Mouse (Mus musculus): ENCODE results near the gene 1700020D05Rik. TPM values are rescaled to one million over a fixed set of nuclear protein-coding genes. Genes with fewer than 3 reads are reported as not detected.

1700020D05Rik gene
- polyA plus RNA-seq, 1 experiment from 2014 or later, result 0.75 TPM

Other genes starting within 250 kb of the 1700020D05Rik start
- gene Pacs1, start 230.7 kb downstream of the 1700020D05Rik start, polyA plus RNA-seq (2014; fragmentation: Nextera tagmentation; extraction: Ambion mirVana), result 56.9 TPM in 2 replicates
- gene Sf3b2, start 208.3 kb downstream of the 1700020D05Rik start, polyA plus RNA-seq (2014; fragmentation: Nextera tagmentation; extraction: Ambion mirVana), result 321 and 329 TPM in 2 replicates
- gene Gal3st3, start 205.5 kb downstream of the 1700020D05Rik start, polyA plus RNA-seq (2014; fragmentation: Nextera tagmentation; extraction: Ambion mirVana), result 31.0 and 38.3 TPM in 2 replicates
- gene Catsper1, start 168.0 kb downstream of the 1700020D05Rik start, polyA plus RNA-seq (2014; fragmentation: Nextera tagmentation; extraction: Ambion mirVana), result not detected in 2 replicates
- gene Cst6, start 154.2 kb downstream of the 1700020D05Rik start, polyA plus RNA-seq (2014; fragmentation: Nextera tagmentation; extraction: Ambion mirVana), result 10.7 and 10.8 TPM in 2 replicates
- gene Eif1ad, start 137.0 kb downstream of the 1700020D05Rik start, polyA plus RNA-seq (2014; fragmentation: Nextera tagmentation; extraction: Ambion mirVana), result 38.7 and 41.6 TPM in 2 replicates
- 274 and 327 TPM in 2 replicates for gene Banf1, start 136.6 kb downstream of the 1700020D05Rik start, polyA plus RNA-seq (2014; fragmentation: Nextera tagmentation; extraction: Ambion mirVana)
- 55.6 and 69.2 TPM in 2 replicates for gene Sart1, start 115.1 kb downstream of the 1700020D05Rik start, polyA plus RNA-seq (2014; fragmentation: Nextera tagmentation; extraction: Ambion mirVana)
- not detected in 2 replicates for gene Tsga10ip, start 101.3 kb downstream of the 1700020D05Rik start, polyA plus RNA-seq (2014; fragmentation: Nextera tagmentation; extraction: Ambion mirVana)
- 208 and 254 TPM in 2 replicates for gene Drap1, start 78.8 kb downstream of the 1700020D05Rik start, polyA plus RNA-seq (2014; fragmentation: Nextera tagmentation; extraction: Ambion mirVana)
- 57.0 and 67.2 TPM in 2 replicates for gene AI837181, start 78.6 kb downstream of the 1700020D05Rik start, polyA plus RNA-seq (2014; fragmentation: Nextera tagmentation; extraction: Ambion mirVana)
- not detected in 2 replicates for gene Fosl1, start 56.2 kb downstream of the 1700020D05Rik start, polyA plus RNA-seq (2014; fragmentation: Nextera tagmentation; extraction: Ambion mirVana)
- gene Ccdc85b, start 45.9 kb downstream of the 1700020D05Rik start, polyA plus RNA-seq (2014; fragmentation: Nextera tagmentation; extraction: Ambion mirVana), result 8.0 and 11.0 TPM in 2 replicates
- 169 and 179 TPM in 2 replicates for gene Fibp, start 43.2 kb downstream of the 1700020D05Rik start, polyA plus RNA-seq (2014; fragmentation: Nextera tagmentation; extraction: Ambion mirVana)
- gene Ctsw, start 35.3 kb downstream of the 1700020D05Rik start, polyA plus RNA-seq (2014; fragmentation: Nextera tagmentation; extraction: Ambion mirVana), result 4.2 and 4.4 TPM in 2 replicates
- gene Efemp2, start 29.8 kb downstream of the 1700020D05Rik start, polyA plus RNA-seq (2014; fragmentation: Nextera tagmentation; extraction: Ambion mirVana), result 30.4 and 45.1 TPM in 2 replicates
- 43.6 and 45.3 TPM in 2 replicates for gene Mus81, start 15.4 kb downstream of the 1700020D05Rik start, polyA plus RNA-seq (2014; fragmentation: Nextera tagmentation; extraction: Ambion mirVana)
- gene Cfl1, start 13.3 kb downstream of the 1700020D05Rik start, polyA plus RNA-seq (2014; fragmentation: Nextera tagmentation; extraction: Ambion mirVana), result 3,473 and 3,739 TPM in 2 replicates
- 95.2 and 107 TPM in 2 replicates for gene Snx32, start 6.8 kb upstream of the 1700020D05Rik start, polyA plus RNA-seq (2014; fragmentation: Nextera tagmentation; extraction: Ambion mirVana)
- 0.14 TPM in 1 of 2 replicates, not detected in the other for gene Ovol1, start 56.9 kb upstream of the 1700020D05Rik start, polyA plus RNA-seq (2014; fragmentation: Nextera tagmentation; extraction: Ambion mirVana)
- gene Ap5b1, start 64.2 kb upstream of the 1700020D05Rik start, polyA plus RNA-seq (2014; fragmentation: Nextera tagmentation; extraction: Ambion mirVana), result 2.6 and 3.7 TPM in 2 replicates
- 49.8 and 51.7 TPM in 2 replicates for gene Rnaseh2c, start 98.1 kb upstream of the 1700020D05Rik start, polyA plus RNA-seq (2014; fragmentation: Nextera tagmentation; extraction: Ambion mirVana)
- gene Kat5, start 106.5 kb upstream of the 1700020D05Rik start, polyA plus RNA-seq (2014; fragmentation: Nextera tagmentation; extraction: Ambion mirVana), result 45.6 and 47.3 TPM in 2 replicates
- gene Rela, start 133.7 kb upstream of the 1700020D05Rik start, polyA plus RNA-seq (2014; fragmentation: Nextera tagmentation; extraction: Ambion mirVana), result 26.9 and 31.0 TPM in 2 replicates
- gene Sipa1, start 159.9 kb upstream of the 1700020D05Rik start, polyA plus RNA-seq (2014; fragmentation: Nextera tagmentation; extraction: Ambion mirVana), result 7.7 and 12.6 TPM in 2 replicates
- 6.8 and 11.1 TPM in 2 replicates for gene Map3k11, start 185.0 kb upstream of the 1700020D05Rik start, polyA plus RNA-seq (2014; fragmentation: Nextera tagmentation; extraction: Ambion mirVana)
- 34.4 and 34.5 TPM in 2 replicates for gene Pcnx3, start 185.1 kb upstream of the 1700020D05Rik start, polyA plus RNA-seq (2014; fragmentation: Nextera tagmentation; extraction: Ambion mirVana)
- gene Kcnk7, start 200.6 kb upstream of the 1700020D05Rik start, polyA plus RNA-seq (2014; fragmentation: Nextera tagmentation; extraction: Ambion mirVana), result not detected in 2 replicates
- gene Ehbp1l1, start 222.5 kb upstream of the 1700020D05Rik start, polyA plus RNA-seq (2014; fragmentation: Nextera tagmentation; extraction: Ambion mirVana), result 7.8 and 8.9 TPM in 2 replicates
- 145 and 152 TPM in 2 replicates for gene Fam89b, start 225.9 kb upstream of the 1700020D05Rik start, polyA plus RNA-seq (2014; fragmentation: Nextera tagmentation; extraction: Ambion mirVana)
- gene Ltbp3, start 237.1 kb upstream of the 1700020D05Rik start, polyA plus RNA-seq (2014; fragmentation: Nextera tagmentation; extraction: Ambion mirVana), result 14.0 and 25.7 TPM in 2 replicates